Mouse (Mus musculus): ENCODE data around the gene Nfs1.
"Not testable (repeated sequence)": the region's sequence is repeated elsewhere in the genome, so short reads cannot be mapped to it uniquely, and the experiment has no call there.

The Nfs1 gene

GRCm38 (mm10) chr2:156145486-156146130 lies 1.6 kb upstream of the Nfs1 start:
- no peak for DNase-seq (ENCODE audit: low spot score in 2 of 2)

DNA sequence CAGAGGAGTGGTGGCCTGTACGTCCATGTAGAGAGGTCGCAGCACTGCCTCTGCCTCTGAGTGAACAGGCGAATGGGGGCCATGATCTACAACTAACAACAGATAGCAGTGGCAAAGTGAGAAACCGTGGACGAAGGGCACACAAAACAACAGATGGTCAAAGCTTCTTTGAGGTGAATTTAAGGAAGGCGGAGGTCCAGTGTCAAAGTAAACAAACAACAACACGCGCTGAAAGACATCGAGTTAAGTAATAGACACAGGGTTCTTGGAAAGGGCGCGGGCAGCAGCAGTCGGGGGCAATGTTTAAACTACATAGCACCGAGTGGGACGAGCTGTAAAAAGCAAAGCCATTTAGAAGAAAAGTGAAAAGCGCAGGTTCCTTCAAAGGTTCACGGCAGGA lies 619 bp downstream of the Nfs1 start:
- no peak for DNase-seq (ENCODE audit: low spot score in 2 of 2)

- DNase-seq (ENCODE audit: low spot score in 2 of 2), result no peak
These were observed 1.2 kb downstream of the Nfs1 start for GRCm38 (mm10) chr2:156142820-156143219.

GRCm38 (mm10) chr2:156135695-156136094 lies 8.3 kb downstream of the Nfs1 start:
- DNase-seq (ENCODE audit: low spot score in 2 of 2), result no peak

DNA sequence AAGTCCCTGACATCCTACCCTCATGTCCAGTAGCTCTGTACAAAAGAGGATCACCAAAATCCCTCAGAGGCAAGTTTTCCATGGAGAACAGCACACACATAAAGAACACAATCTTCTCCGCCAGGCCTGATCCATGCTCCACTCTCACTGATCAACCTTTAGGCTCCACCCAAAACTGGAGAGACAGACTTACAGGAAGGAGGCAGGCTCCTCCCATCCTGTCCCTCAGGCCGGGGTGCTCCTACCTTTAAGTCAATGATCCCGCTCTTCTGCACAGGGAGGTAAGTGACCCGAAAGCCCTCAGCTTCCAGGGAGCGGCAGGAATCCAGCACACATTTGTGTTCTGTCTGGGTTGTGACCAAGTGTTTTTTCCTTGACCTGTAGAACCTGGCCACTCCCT lies 9.8 kb downstream of the Nfs1 start:
- DNase-seq (ENCODE audit: low spot score in 2 of 2), result no peak

DNA sequence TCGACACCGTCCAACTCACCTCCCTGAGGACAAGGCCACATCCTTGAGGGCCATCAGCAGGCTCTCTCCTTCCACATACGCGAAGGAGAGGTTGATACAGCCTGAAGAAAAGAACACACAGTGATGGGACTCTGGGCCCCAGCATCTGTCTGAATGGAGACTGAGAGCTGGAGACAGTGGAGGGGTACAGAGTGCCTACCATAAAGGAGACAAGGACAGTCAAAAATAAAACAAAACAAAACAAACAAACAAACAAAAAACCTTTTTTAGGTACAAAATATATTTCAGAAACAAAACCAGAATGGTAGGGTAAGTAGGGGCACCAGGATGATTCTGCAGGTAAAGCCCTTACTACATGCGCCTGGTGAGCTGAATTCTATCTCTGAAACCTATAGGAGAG lies 17.0 kb downstream of the Nfs1 start, which contains the start of gene Gm28036:
Gene Gm28036 (minus strand): TSS at position 101 of the 400 bp plus-strand sequence.
- no peak for DNase-seq (ENCODE audit: low spot score in 2 of 2)

GRCm38 (mm10) chr2:156123731-156124130 lies 20.3 kb downstream of the Nfs1 start:
- DNase-seq (ENCODE audit: low spot score in 2 of 2), result no peak

DNA sequence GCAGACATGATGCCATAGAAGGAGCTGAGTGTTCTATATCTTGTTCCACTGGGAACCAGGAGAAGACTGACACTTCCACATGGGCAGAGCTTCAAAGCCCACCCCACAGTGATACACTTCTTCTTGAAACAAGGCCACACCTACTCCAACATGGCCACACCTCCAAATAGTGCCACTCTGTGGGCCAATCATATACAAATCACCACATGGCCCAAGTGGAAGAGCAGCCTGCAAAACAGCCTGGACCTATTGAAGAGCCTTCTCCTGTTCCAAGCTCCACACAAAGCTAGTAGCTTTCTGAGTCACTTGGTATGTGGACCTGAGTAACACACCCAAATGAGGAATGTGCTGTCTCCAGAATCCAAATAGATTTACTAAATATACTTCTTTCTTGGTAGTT lies 24.4 kb downstream of the Nfs1 start:
- DNase-seq (ENCODE audit: low spot score in 2 of 2), result no peak

DNA sequence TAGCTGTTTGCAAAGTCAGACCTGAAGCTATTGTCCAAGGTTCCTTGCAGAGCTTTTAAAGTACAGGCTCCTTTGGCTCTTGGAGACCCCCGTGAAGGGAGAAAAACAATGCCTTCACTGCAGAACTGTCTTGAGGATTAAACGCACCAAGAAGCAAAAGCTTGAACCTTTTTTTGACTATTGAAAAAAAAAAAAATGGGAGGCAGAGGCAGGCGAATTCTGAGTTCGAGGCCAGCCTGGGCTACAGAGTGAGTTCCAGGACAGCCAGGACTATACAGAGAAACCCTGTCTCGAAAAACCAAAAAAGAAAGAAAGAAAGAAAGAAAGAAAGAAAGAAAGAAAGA lies 31.9 kb downstream of the Nfs1 start:
- DNase-seq (ENCODE audit: low spot score in 2 of 2), result not testable (repeated sequence)

DNA sequence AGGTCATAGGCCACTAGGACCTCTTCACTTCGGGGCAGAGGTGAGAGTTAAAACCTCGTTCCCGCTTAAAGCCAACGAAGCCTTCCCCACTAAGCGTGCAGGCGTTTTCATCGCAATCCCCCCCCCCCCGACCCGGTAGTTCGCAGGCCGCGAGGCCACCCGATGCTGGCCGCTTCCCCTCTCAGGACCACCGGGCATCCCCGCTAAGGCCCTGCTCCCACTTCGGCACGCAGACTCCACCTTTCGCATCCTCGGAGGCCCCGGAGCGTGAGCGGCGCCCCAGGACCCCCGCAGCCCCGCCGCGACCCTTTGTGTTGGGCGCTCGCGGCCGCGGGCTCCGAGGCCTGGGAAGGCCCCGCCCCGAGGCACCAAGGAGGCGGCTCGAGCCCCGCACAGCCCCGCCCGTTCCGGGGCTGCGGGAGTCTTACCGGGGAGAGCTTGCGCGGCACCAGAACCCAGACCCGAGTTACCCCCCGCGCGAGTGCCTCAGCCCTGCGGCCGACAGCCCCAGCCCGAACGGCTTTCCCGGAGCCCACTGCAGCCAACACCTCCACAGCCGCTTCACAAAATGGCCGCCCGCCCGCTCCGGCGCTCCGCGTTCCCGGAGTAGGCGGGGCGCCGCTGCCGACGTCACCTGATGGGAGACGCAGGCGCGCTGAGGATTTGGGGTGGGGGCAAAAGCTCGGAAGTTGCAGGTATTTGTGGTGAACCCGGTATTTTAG lies 32.5 kb downstream of the Nfs1 start, which contains the start of the genes Cpne1 and Rbm12:
Gene Cpne1 (minus strand): TSS at position 608 of the 722 bp plus-strand sequence.
Gene Rbm12 (minus strand): TSS at position 621 of the 722 bp plus-strand sequence.
- peak; percentile 91 to 95 for DNase-seq (ENCODE audit: low spot score in 2 of 2)

DNA sequence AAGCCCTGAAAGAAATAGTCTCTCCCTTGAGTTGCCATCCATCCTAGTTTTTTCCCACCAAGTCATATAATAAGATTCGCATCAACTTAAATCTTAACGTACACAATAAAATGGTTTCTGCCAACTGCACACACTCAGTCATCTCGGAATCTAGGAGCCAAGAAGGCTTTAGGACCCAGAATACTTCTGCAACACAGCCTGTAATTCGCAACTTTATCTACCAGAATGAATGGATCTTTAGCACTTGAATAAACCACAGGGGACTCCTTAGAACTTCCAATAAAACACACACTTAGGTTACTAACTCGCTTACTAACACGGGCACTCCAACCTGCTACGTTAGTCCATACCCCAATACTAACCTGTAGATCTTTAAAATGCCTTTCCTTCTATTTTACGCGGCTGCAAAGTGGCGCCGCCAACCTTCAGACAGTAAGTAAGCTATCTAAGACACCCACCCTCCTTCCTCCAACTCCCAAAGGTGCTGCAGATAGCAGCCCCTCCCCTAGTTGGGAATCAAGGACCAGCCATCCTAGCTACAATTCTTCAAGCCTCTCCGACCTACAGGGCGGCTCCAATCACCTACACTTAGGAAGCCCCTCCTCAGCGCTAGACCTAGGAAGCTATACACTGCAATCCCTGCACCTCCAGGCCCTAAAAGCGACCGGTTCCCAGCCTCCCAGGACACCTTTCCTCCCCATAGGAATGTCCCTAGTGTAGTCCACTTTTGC lies 33.2 kb downstream of the Nfs1 start:
- DNase-seq (ENCODE audit: low spot score in 2 of 2), result no peak

DNA sequence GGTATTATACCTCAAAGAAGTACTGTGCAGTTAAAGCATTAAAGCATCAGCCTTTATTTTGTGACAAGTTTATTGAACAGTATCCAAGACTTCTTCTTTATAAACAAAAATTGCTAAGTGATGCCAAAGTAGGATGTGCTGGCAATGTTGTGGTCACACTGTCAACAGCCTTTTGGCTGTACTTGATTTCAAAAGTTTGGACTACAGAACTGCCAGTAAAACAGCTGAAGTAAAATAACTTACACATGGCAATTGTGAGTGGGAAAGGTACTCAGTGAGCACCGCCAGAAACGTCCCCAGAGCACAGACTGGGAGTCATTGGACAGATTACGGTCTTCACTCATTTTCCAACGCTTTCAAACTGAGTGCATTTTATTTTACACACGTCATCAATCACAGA lies 52.1 kb downstream of the Nfs1 start:
- no peak for DNase-seq (ENCODE audit: low spot score in 2 of 2)

GRCm38 (mm10) chr2:156089799-156090198 lies 54.2 kb downstream of the Nfs1 start:
- DNase-seq (ENCODE audit: low spot score in 2 of 2), result no peak

DNA sequence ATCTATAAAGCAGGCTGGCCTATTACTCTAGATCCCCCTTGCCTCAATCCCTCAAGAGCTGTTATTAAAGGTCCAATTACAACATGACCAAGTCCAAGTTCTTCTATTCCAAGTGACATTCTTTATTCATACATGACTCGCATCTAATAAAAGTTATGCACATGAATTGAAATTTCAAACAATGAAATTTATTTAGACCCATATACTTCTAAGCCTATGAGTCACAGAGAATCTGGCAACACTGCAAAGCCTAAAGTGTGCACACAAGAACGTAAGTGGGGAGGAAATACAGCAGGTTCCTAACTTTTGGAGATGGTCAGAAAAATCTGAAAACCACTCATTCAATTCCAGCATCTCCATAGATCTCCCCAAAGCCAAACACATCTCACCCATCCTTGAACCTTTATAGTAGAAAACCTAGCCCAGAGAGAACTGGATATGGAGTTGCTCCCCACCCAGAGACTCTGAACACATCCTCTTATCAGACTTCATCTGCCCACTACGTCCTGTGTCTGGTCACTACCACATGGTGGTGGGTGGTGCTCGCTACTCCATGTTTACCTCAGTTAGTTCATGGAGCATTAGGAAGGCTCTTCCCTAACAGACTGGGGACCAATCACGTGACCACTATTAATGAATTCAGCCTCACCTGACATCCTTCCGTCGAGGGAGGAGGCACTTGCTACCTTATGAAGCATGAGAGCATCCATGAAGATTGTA lies 56.4 kb downstream of the Nfs1 start:
- no peak for DNase-seq (ENCODE audit: low spot score in 2 of 2)

DNA sequence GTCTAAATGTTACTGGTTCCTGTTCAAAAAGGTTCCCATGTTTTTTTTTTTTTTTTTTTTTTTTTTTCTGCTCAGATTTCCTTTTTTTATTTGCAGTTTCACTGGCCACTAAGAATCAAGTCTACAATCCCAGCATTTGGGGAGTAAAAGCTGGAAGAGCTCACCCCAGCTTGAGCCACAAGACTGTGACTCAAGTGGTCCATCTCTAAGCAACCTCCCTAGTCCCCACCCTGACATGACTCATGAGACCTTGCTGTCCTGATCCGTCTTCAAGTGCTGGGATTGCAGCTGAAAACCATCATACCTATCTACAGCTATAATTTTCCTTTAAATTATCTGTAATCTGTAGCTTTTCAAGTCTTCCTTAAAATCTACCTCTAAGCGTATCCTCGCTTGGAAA lies 59.4 kb downstream of the Nfs1 start:
- DNase-seq (ENCODE audit: low spot score in 2 of 2), result no peak

DNA sequence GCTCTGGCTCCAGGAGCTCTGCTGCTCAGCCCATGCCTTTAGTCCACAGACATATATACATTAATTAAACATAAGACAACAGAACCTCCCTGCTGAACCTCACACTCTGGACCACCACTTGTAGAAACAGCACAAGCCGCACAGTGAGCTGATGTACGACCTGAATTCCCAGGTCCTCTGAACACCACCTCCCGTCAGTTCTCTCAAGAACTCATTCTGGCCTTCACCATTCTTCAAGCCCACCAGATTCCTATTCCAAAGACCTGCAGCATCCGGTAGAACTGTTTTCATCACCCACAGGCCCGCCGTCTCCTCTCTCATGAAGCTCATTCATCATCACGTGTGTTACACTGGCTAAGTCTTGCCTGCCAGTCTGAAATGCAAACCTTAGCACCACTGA lies 63.6 kb downstream of the Nfs1 start:
- DNase-seq (ENCODE audit: low spot score in 2 of 2), result no peak

GRCm38 (mm10) chr2:156079674-156080073 lies 64.3 kb downstream of the Nfs1 start:
- DNase-seq (ENCODE audit: low spot score in 2 of 2), result no peak

DNA sequence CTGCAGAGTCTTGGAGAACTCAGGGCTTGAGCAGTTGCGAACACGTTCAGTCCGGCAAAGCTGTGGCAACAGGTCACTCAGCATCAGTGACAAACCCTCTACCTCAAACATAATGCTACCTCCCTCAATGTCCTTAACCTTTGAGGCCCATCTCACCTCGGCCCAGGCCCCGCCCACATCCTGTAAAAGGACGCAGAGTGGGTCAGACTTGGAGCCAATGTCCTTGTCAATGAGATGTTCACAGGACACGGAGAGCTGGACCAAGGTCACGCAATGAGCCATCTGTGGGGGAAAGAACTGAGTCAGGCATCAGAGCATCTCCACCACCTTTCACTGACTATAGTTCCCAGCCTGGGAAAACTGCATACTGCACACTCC lies 64.8 kb downstream of the Nfs1 start:
- no peak for DNase-seq (ENCODE audit: low spot score in 2 of 2)

DNA sequence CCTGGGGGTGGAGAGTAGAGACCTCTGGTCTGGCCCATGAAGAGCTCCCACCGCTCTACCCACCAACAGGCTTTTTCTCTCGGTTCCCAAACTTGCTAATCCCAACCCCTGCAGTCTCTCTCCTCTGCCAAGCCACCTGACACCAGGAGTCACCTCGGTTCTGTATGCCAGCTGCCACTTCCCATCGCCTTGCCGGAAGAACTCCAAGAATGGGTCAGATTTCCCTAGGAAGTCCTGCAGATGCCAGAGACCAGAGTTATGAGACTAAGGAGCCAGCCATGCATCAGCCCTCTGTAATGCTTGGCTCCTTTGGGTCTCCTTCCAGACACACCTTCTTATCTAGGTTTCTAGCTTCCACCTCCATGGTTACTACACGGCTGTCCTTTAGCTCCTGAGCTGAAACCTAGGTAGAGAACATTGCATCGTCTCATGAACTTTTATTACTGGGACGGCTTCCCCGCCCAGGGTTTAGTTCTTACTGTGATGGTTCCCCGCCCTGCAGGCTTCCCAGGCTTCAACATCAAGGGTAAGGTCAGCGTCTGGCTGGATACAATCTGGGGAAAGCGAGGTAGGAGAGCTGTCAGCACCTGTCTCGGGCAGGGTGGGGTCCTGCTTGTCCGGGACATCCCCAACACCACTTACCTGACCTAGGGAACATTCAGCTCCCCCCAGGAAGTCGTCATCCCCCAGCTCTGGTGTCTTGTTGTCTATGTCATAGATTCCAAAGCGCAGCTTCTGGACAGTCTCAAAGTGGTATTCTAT lies 65.4 kb downstream of the Nfs1 start:
- no peak for DNase-seq (ENCODE audit: low spot score in 2 of 2)

DNA sequence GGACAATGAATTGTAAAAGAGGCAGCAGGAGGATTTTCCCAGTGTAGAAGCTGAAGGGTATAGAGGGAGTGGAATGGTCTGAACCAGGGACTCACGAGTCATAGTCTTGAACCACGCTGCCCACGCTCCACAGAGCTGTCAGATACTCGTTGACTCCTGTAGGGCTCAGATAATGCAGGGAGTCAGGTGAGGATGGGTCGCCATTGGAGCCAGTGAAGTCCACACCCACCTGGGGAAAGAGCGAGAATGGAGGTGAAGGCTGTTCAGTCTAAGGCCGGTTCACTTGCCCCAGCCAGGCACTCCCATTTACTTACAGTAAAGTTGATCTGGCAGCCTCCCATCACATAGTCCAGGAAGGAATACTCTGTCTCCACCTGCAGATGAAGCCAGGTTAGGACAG lies 66.5 kb downstream of the Nfs1 start:
- DNase-seq (ENCODE audit: low spot score in 2 of 2), result no peak

DNA sequence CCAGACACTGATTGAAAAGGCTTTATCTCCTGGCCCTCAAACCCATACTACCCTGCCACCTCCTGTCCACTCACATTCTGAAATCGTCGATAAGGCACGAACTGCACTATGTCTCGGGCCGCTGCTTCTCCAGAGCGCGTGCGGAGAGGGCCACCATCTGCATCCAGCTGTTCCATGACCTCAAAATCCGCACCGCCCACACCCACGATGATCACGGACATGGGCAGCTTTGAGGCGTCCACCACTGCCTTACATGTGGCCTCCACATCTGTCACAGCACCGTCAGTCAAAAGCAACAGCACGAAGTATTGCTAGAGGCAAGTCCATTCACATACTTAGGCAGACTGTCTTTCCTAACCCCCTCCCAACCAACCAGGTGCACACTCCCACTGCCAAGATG lies 70.3 kb downstream of the Nfs1 start:
- no peak for DNase-seq (ENCODE audit: low spot score in 2 of 2)
